Mouse (Mus musculus): ENCODE measurements around the gene Rrh. TPM values are rescaled to one million over a fixed set of nuclear protein-coding genes. Genes with fewer than 3 reads are reported as not detected.

The Rrh gene
- polyA plus RNA-seq, 1 experiment from 2014 or later = not detected

- Histone ChIP-seq H3K36me3 (ENCODE audit: control insufficient read depth, insufficient read depth, low read length) (no peaks in the 10 kb centered on the region), H3K27me3 (ENCODE audit: control insufficient read depth, insufficient read depth, low read length) (no peaks in the 10 kb centered on the region), H3K4me3 (ENCODE audit: low read depth, low read length) (no peak within 1 kb of the TSS), H3K9ac (ENCODE audit: low read length) (no peak within 1 kb of the TSS), H3K4me2 (ENCODE audit: low read depth, low read length, severe bottlenecking) (no peak within 1 kb of the TSS), H3K9me3 (ENCODE audit: control insufficient read depth, low read length) (no peaks in the 10 kb centered on the region), H3K4me1 (replicated peaks; ENCODE audit: control insufficient read depth, insufficient read depth, low read length) (no peaks in the 10 kb centered on the region), H3K27ac (ENCODE audit: low read depth, low read length) (no peak within 1 kb of the TSS)
- no peak for DNase-seq (ENCODE audit: low spot score)
- 72% methylated on average over 6 of the region's 6 CpGs for WGBS
- ATAC-seq (replicated peaks; ENCODE audit: low FRiP score) = no peak
These were observed 13.1 kb upstream of the Rrh start, which contains the start of gene Cfi for GRCm38 (mm10) chr3:129835388-129835934. TSS of gene Cfi (plus strand) at chr3:129835884.

- H3K4me1 ChIP-seq (replicated peaks; ENCODE audit: control insufficient read depth, insufficient read depth, low read length) = peaks cover 5% of the 10 kb centered on the region; the same call in 1 of the 2 replicates
- H3K9me3 ChIP-seq (ENCODE audit: control insufficient read depth, low read length) = no peaks in the 10 kb centered on the region
- H3K27me3 ChIP-seq (ENCODE audit: control insufficient read depth, insufficient read depth, low read length) = no peaks in the 10 kb centered on the region
- H3K36me3 ChIP-seq (ENCODE audit: control insufficient read depth, insufficient read depth, low read length) = no peaks in the 10 kb centered on the region; the same call in 1 of the 2 replicates
- under 1% methylated on average over 60 of the region's 60 CpGs for WGBS
- H3K4me2 ChIP-seq (ENCODE audit: low read depth, low read length, severe bottlenecking) = peak within 1 kb of the TSS; percentile 70
- DNase-seq (ENCODE audit: low spot score) = peak; percentile 97
- peak within 1 kb of the TSS; percentile 76 for H3K9ac ChIP-seq (ENCODE audit: low read length)
- peak within 1 kb of the TSS; percentile 88 for H3K4me3 ChIP-seq (ENCODE audit: low read depth, low read length)
- ATAC-seq (replicated peaks; ENCODE audit: low FRiP score) = peak; percentile 95
- H3K27ac ChIP-seq (ENCODE audit: low read depth, low read length) = peak within 1 kb of the TSS; percentile 81
These were observed 8.7 kb upstream of the Rrh start, which contains the start of gene Gar1 for GRCm38 (mm10) chr3:129831035-129831568. TSS of gene Gar1 (minus strand) at chr3:129831396.

GRCm38 (mm10) chr3:129830626-129831025 is 8.2 kb upstream of the Rrh start:
- WGBS = 1% methylated on average over 41 of the region's 45 CpGs
- DNase-seq (ENCODE audit: low spot score) = no peak
- H3K9ac ChIP-seq (ENCODE audit: low read length) = peak overlapping the region; percentile 76

GRCm38 (mm10) chr3:129827691-129828090 is 5.3 kb upstream of the Rrh start:
- Histone ChIP-seq H3K9me3 (ENCODE audit: control insufficient read depth, low read length) (no peaks in the 10 kb centered on the region), H3K4me3 (ENCODE audit: low read depth, low read length) (no peak overlapping the region), H3K4me1 (replicated peaks; ENCODE audit: control insufficient read depth, insufficient read depth, low read length) (peaks cover 5% of the 10 kb centered on the region; the same call in 1 of the 2 replicates), H3K27ac (ENCODE audit: low read depth, low read length) (no peak overlapping the region), H3K36me3 (ENCODE audit: control insufficient read depth, insufficient read depth, low read length) (peaks cover 3% of the 10 kb centered on the region; the same call in 1 of the 2 replicates), H3K27me3 (ENCODE audit: control insufficient read depth, insufficient read depth, low read length) (no peaks in the 10 kb centered on the region), H3K9ac (ENCODE audit: low read length) (no peak overlapping the region), H3K4me2 (ENCODE audit: low read depth, low read length, severe bottlenecking) (no peak overlapping the region)
- DNase-seq (ENCODE audit: low spot score) (no peak), ATAC-seq (replicated peaks; ENCODE audit: low FRiP score) (no peak)
- WGBS = 94% methylated on average over 5 of the region's 5 CpGs

More at GRCm38 (mm10) chr3:129830626-129831025, 8.2 kb upstream of the Rrh start:
- Histone ChIP-seq H3K36me3 (ENCODE audit: control insufficient read depth, insufficient read depth, low read length) (no peaks in the 10 kb centered on the region; the same call in 1 of the 2 replicates), H3K27ac (ENCODE audit: low read depth, low read length) (peak overlapping the region; percentile 81), H3K4me1 (replicated peaks; ENCODE audit: control insufficient read depth, insufficient read depth, low read length) (peaks cover 5% of the 10 kb centered on the region; the same call in 1 of the 2 replicates), H3K27me3 (ENCODE audit: control insufficient read depth, insufficient read depth, low read length) (no peaks in the 10 kb centered on the region), H3K9me3 (ENCODE audit: control insufficient read depth, low read length) (no peaks in the 10 kb centered on the region), H3K4me3 (ENCODE audit: low read depth, low read length) (peak overlapping the region; percentile 88), H3K4me2 (ENCODE audit: low read depth, low read length, severe bottlenecking) (peak overlapping the region; percentile 70)
- no peak for ATAC-seq (replicated peaks; ENCODE audit: low FRiP score)

- Histone ChIP-seq H3K9ac (ENCODE audit: low read length) (no peak overlapping the region), H3K27me3 (ENCODE audit: control insufficient read depth, insufficient read depth, low read length) (no peaks in the 10 kb centered on the region), H3K4me2 (ENCODE audit: low read depth, low read length, severe bottlenecking) (no peak overlapping the region), H3K4me1 (replicated peaks; ENCODE audit: control insufficient read depth, insufficient read depth, low read length) (peaks cover 6% of the 10 kb centered on the region; the same call in 1 of the 2 replicates), H3K36me3 (ENCODE audit: control insufficient read depth, insufficient read depth, low read length) (peaks cover 3% of the 10 kb centered on the region; the same call in 1 of the 2 replicates), H3K4me3 (ENCODE audit: low read depth, low read length) (no peak overlapping the region), H3K27ac (ENCODE audit: low read depth, low read length) (no peak overlapping the region), H3K9me3 (ENCODE audit: control insufficient read depth, low read length) (no peaks in the 10 kb centered on the region)
- no peak for ATAC-seq (replicated peaks; ENCODE audit: low FRiP score)
- WGBS = 92% methylated on average over 10 of the region's 10 CpGs
- DNase-seq (ENCODE audit: low spot score) = no peak
These were observed 4.3 kb upstream of the Rrh start for GRCm38 (mm10) chr3:129826691-129827090.

- no peak overlapping the region for H3K27ac ChIP-seq (ENCODE audit: low read depth, low read length)
- no peak overlapping the region for H3K4me3 ChIP-seq (ENCODE audit: low read depth, low read length)
- H3K9me3 ChIP-seq (ENCODE audit: control insufficient read depth, low read length) = no peaks in the 10 kb centered on the region
- no peak overlapping the region for H3K9ac ChIP-seq (ENCODE audit: low read length)
- 94% methylated on average over 10 of the region's 10 CpGs for WGBS
- DNase-seq (ENCODE audit: low spot score) = no peak
- H3K27me3 ChIP-seq (ENCODE audit: control insufficient read depth, insufficient read depth, low read length) = no peaks in the 10 kb centered on the region
- H3K36me3 ChIP-seq (ENCODE audit: control insufficient read depth, insufficient read depth, low read length) = peaks cover 3% of the 10 kb centered on the region; the same call in 1 of the 2 replicates
- ATAC-seq (replicated peaks; ENCODE audit: low FRiP score) = no peak
- H3K4me1 ChIP-seq (replicated peaks; ENCODE audit: control insufficient read depth, insufficient read depth, low read length) = peaks cover 6% of the 10 kb centered on the region; the same call in 1 of the 2 replicates
- no peak overlapping the region for H3K4me2 ChIP-seq (ENCODE audit: low read depth, low read length, severe bottlenecking)
These were observed 2.5 kb upstream of the Rrh start for GRCm38 (mm10) chr3:129824891-129825290.

- Histone ChIP-seq H3K27ac (ENCODE audit: low read depth, low read length) (no peak overlapping the region), H3K9me3 (ENCODE audit: control insufficient read depth, low read length) (no peaks in the 10 kb centered on the region), H3K9ac (ENCODE audit: low read length) (no peak overlapping the region), H3K27me3 (ENCODE audit: control insufficient read depth, insufficient read depth, low read length) (no peaks in the 10 kb centered on the region), H3K4me2 (ENCODE audit: low read depth, low read length, severe bottlenecking) (no peak overlapping the region), H3K4me1 (replicated peaks; ENCODE audit: control insufficient read depth, insufficient read depth, low read length) (peaks cover 2% of the 10 kb centered on the region; the same call in 1 of the 2 replicates), H3K4me3 (ENCODE audit: low read depth, low read length) (no peak overlapping the region), H3K36me3 (ENCODE audit: control insufficient read depth, insufficient read depth, low read length) (peaks cover 3% of the 10 kb centered on the region; the same call in 1 of the 2 replicates)
- WGBS = 92% methylated on average over 4 of the region's 4 CpGs
- ATAC-seq (replicated peaks; ENCODE audit: low FRiP score) = no peak
- DNase-seq (ENCODE audit: low spot score) = no peak
These were observed 1.8 kb upstream of the Rrh start for GRCm38 (mm10) chr3:129824146-129824545.

- Histone ChIP-seq H3K4me2 (ENCODE audit: low read depth, low read length, severe bottlenecking) (no peak overlapping the region), H3K27me3 (ENCODE audit: control insufficient read depth, insufficient read depth, low read length) (no peaks in the 10 kb centered on the region), H3K27ac (ENCODE audit: low read depth, low read length) (no peak overlapping the region), H3K9ac (ENCODE audit: low read length) (no peak overlapping the region), H3K9me3 (ENCODE audit: control insufficient read depth, low read length) (no peaks in the 10 kb centered on the region), H3K4me1 (replicated peaks; ENCODE audit: control insufficient read depth, insufficient read depth, low read length) (peaks cover 2% of the 10 kb centered on the region; the same call in 1 of the 2 replicates), H3K4me3 (ENCODE audit: low read depth, low read length) (no peak overlapping the region), H3K36me3 (ENCODE audit: control insufficient read depth, insufficient read depth, low read length) (peaks cover 3% of the 10 kb centered on the region; the same call in 1 of the 2 replicates)
- DNase-seq (ENCODE audit: low spot score) (no peak), ATAC-seq (replicated peaks; ENCODE audit: low FRiP score) (no peak)
- 58% methylated on average over 5 of the region's 5 CpGs for WGBS
These were observed 906 bp upstream of the Rrh start for GRCm38 (mm10) chr3:129823293-129823692.

Measured in forebrain, embryonic 11.5 days (tissue).